Mouse (Mus musculus) cerebellum, adult 2 months (tissue): ENCODE results near the gene Ces1g.

Source experiments
- CTCF ChIP-seq: fragments of 200-500 bp; IDR thresholded peaks from 2 replicates; pipeline ENCODE4 v1.5.1; 2011; ENCODE audit warnings: low read depth, mild to moderate bottlenecking, control low read depth, low read length, moderate library complexity, borderline replicate concordance; ENCODE audit not compliant: insufficient read depth
- POLR2A ChIP-seq: fragments of 200-500 bp; IDR thresholded peaks from 2 replicates; pipeline ENCODE4 v1.6.1; 2011; ENCODE audit warnings: low read length, control low read depth, borderline replicate concordance; ENCODE audit not compliant: insufficient read depth

DNA sequence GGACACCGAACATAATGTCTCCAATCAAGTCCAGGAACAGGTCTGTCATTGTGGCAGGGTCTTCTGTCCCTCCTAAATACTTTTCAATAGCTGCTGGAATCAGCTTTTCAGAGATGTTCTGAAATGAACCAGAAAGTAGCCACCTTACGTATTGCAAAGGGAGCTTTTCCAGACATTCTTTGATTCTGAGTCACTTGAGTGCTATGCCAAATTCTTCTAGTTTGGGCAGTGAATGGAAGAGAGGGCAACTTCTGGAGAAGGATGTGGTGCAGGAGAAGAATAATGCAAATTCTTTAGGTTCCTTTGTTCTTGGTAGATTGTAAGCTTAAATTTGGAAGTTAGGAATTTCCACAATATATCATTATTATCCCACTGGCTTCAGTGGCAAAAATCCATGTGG lies 20.1 kb downstream of the Ces1g start:
- TF ChIP-seq CTCF (no peak), POLR2A (no peak)
